Mouse (Mus musculus) heart, adult 2 months (tissue): ENCODE results near the gene Gm3448.
"Not testable (repeated sequence)": the region's sequence is repeated elsewhere in the genome, so short reads cannot be mapped to it uniquely, and the experiment has no call there.

ENCODE experiments used
- CTCF ChIP-seq: fragments of 200-600 bp; IDR thresholded peaks from 2 replicates; pipeline ENCODE4 v1.8.1; 2022; ENCODE audit warnings: antibody characterized with exemption, mild to moderate bottlenecking, moderate library complexity
- POLR2A ChIP-seq: fragments of 200-500 bp; IDR thresholded peaks from 2 replicates; pipeline ENCODE4 v1.6.1; 2011; ENCODE audit warnings: mild to moderate bottlenecking, low read depth, low read length, control low read depth; ENCODE audit not compliant: insufficient read depth

GRCm38 (mm10) chr17:14990116-14990702 lies 51.1 kb downstream of the Gm3448 start:
- TF ChIP-seq POLR2A, CTCF: not testable (repeated sequence)
